Mouse (Mus musculus) natural killer cell, adult 2 months (primary cell): Measurements from ENCODE around the gene Cybrd1.
A peak's percentile ranks its signal among the peaks of the same experiment; 100 is the strongest.

Experiments used
- DNase-seq, 2 experiments: peaks; one replicate each; pipeline ENCODE4 v3.0.0; 2022; ENCODE audit warnings: low spot score in 2 of 2

Gene Cybrd1

DNA sequence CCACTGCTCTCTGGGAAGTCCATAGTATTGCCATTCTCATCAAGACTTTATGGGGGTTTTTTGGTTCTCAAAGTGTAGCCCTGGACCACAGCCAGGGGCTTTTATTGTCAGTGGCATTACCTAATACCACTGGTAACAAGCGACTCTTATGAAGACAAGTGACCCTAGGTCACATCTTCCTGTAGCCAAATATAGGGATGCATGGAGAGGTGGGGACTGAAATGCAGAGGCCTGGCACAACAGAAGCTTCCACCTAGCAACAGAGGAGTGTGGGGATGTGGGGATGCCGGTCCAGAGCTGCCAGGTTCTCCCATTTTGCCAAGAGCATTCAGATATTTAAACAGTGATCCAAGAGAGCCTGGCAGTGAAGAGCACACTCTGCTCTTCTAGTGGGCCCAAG, 5.9 kb downstream of the Cybrd1 start:
- DNase-seq: no peak

DNA sequence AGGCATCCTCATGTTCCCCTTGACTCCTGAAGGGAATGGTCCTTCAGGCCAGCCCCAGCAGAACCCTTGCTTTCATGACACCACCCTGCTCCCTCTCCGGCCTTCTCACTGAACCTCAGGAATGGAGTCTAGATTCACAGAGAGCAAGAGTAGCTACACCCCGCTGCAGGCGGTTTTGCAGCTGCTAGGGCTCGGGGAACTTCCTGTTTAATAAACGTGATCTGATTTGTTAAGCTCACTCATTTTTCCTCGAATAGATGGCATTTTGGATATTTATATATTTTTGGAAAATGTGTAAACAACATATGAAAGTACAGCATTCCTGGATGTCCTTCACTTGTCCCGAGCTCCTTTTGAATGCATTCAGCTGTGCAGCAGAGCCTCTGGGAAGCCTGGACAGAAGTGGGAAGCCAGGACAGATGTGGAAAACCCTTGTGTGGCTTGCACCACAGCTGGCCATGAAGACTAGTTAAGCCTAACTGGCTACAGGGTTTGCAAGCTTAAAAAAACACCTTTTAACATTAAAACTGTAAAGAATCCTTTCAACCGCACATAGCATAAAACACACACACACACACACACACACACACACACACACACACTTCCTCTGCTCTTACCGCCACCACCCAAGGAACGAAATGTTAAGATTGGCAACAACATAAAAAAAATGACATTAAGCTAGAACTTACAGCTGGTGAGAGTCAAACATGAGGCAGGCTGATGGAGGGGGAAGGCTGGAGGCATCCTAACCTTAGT, 10.2 kb downstream of the Cybrd1 start:
- no peak for DNase-seq

DNA sequence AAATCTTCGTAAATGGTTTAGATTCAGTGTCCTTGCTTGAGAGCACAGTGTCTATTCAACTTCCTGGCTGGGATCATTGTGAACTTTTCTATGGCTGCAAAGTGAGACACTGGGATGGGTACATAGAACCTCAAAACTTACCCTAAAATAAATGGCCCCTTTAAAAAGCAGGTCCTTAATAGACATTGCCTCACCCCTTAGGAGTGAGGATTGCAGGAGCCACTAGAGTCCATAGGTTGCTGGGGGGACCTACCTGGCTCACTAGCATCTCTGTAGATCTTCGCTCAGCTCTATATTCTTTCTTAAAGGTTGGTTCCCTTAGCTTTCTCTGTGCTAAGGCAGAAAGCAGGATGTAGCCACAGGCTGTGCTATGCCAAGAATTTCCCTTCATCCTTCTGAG, 12.6 kb downstream of the Cybrd1 start:
- no peak for DNase-seq

DNA sequence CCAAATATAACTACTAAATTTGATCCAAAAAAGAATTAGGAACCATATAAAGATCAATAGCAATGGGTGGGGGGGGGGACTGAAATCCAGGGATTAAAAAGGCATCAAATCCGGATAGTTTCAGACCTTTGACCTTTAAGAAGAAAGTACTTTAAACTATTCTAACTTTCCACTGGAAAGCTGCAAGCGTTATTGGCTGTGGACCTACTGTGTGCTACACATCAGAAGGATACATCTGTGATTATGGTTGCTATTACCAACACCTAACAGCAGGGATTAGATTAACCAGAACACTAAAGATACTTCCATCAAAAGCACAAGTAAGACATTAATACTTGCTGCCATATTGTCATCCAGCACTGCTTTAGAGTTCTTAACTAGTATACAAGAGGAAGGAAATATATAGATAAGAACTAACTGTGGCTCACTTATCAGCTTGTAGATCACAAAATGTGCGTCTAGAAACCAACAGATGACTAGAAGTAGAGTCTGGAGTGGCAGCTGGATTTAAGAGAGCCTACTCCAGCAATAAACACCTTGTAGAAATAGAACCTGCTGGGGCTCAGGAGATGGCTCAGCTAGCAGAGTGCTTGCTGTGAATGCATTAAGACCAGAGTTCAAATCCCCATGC, 14.3 kb downstream of the Cybrd1 start:
- no peak for DNase-seq

DNA sequence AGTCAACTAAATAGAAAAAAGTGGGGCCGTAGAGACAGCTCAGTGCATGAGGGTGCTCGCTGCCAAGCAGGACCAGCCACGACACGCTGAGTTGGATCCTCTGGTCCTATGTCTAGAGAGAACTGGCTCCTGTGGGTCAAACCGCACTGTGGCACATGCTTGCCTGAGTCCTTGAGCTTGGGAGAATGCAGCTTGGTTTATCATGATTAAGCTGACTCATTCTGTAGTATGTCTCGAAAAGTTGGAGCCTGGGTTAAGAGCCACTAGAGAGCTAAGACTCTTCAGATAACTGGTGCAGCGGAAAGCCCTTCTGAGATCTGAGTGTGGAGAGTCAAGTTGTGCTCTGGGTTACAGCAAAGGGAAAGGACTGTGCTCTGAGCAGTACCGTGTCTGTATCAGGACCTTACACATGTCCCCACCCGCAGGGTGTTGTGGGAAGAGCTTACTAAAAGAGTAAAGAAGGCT, 16.4 kb downstream of the Cybrd1 start:
- DNase-seq: no peak

DNA sequence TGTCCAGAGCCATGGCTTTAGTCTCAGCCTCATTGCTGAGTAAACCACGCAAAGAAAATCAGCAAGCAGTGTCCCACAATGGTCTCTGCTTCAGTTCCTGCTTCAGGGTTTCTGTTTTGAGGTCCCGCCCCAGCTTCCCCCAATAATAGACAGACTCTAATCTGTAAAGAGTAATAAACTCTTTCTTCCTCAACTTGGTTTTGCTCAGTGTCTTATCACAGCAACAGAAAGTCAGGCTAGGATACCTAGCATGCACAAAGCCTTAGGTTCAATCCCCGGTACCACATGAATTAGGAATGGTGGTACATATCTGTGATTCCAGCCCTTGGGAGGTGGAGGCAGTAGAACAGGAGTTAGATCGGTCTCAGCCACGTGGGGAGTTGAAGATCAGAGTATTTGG, 17.1 kb downstream of the Cybrd1 start:
- no peak for DNase-seq

DNA sequence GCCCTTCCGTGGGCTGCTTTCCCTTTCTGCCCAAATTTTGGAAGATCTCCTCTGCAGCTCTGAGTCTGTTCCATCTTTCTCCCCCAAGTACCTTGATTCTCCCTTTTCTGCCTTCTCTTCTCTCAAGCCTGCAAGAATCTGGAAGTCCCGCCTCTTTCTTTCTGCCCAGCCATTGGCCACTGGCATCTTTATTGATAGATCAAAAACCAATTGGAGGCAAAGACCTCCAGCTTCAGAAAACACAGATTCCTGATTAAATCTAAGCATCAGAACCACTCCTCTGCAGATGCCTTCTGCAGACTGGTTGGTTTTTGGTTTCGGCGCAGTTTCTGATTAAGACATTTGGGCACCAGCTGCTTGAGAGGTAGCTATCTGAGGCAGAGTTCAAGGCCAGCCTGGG, 22.9 kb downstream of the Cybrd1 start:
- DNase-seq: no peak

DNA sequence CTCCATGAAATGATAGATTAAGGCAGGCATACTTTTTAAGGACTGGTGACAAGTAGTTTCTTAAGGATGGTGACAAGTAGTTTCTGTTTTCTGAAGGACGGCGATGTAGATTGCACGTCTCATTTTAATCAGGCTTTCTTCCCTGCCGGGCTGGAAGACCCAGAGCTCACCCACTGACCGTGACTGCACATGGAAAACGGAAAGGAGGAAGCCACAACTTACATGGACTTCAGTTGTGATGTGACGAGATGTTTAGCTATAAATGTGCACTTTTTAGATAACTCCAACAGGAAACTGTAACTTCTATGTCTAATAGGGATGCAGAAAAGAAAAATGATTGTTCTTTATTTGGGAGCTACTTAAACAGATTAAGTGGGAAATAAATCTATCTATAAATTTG, 24.7 kb downstream of the Cybrd1 start:
- no peak for DNase-seq

DNA sequence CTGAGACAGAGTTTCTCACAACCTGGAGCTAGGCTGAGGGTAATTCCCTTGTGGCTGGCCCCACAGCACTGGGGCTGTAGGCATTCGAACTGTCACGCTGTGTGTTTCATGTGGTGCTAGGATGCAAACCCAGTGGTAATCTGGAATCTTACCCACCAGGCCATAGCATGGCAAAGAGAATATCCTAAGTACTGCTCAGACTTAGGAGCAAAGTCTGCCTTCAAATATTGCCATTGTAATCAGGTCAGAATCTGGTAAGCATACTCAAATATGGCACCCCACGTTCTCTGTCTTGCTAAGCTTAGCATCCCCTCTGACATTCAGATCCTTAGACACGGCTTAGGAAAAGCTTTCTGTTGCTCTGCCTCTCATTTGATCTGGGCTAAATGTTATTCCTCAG, 28.1 kb downstream of the Cybrd1 start:
- no peak for DNase-seq

DNA sequence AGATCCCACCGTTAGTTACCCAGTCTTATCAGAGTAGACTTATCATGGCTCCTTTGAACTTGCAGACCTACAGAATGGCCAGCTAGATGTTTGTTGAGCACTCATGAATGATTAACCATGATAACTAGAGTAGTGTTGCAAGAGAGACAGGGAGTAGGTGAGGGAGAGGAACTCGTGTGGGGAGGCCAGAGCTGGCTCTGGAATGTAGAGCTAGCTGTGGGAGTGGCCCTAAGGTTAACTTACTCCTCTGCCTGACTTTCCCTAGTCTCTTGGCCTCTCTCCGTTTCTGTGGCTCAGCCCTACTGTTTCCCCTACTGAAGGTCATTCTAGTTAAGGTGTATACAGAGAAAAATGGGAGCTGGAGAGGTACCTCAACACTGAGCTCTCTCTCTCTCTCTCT, 28.5 kb downstream of the Cybrd1 start:
- DNase-seq: no peak

DNA sequence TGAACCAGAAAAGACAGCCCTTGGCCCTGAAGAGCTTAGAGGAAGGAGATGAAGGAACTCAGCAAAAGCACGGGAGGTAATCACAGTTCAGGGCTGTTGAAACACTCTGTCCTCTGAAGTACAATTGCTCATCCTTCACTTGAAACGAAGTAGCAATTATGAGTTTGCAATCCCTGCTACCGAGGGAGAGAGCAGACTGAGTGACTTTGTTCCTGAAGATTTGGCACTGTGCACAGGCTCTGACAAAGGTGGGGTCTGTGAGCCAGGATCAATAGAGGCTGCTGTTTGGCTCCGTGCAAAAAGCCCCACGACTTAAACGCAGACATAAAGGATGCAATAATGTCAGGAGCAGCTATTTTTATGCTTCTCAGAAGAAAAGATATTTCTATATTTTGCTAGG, 30.1 kb downstream of the Cybrd1 start:
- no peak for DNase-seq

DNA sequence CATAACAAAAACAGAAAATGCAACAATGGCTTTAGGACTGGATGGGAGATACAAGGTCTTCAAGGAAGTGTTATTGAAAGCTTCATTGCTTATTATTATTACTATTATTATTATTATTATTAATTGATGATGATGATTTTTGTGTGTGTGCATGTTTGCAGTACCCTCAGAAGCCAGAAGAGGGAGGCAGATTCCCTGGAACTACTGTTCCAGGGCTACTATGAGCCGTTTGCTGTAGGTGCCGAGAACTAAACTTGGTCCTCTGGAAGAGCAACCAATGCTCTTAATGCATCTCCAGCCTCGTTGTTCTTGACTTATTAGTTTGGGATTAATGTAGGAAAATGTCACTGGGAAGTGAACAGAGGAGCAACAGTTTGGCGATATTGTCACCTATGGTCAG, 34.4 kb downstream of the Cybrd1 start:
- DNase-seq: no peak

DNA sequence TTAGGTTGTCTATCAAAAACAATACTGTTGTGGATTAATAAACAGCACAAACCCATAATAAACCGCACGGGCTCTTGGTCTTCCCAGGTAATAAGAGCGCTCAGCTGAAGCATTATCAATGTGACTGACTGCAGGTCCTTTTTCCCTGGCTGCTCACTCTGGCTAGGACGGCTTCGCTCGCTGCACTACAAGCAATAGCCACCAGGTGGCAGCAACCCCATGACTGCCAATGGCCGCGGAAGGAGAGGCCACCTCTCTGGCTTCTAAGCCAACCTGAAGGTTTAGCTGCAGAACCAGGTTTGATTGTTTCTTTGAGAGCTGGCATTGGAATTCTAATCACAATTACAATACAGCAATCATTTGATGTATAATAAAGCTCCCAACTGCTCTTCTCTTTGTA, 37.8 kb downstream of the Cybrd1 start:
- peak; percentile 40 to 62 for DNase-seq

DNA sequence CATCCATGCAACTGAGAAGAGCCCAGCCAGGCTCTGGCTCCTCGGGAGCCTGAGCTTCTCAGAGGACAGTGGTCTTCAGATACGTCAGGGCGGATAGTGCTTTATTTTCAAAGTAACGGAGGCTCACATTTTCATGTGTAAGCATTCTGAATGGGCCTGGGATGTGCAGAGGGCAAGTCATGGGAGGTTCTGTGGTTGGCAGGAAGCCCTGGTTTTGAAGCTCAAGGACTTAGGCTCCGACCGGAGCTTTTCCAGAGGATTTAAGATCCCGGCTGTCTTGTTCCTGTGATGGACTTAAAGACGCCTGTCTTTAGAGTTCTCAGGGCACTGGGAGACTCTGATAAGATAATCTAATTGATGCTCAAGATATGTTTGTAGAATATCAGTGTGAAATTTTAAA, 38.7 kb downstream of the Cybrd1 start:
- DNase-seq: no peak

DNA sequence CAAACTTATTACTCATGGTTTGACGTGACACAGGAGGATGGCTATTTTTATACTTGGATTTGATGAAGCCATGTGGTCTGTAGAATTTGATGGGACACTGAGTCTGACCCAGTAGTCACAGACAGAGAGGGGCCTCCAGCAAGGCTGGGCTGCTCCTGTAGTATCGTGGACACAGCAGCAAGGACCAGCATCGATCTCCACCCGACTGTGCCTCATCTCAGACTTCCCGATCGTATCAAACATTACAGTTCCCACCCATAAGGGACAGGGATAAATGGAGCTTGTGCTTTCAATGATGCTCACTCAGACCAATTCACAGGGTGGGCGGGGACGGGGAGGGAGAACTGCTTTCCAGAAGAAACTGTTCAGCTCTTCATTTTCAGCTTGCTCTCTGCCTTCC, 40.2 kb downstream of the Cybrd1 start:
- no peak for DNase-seq

DNA sequence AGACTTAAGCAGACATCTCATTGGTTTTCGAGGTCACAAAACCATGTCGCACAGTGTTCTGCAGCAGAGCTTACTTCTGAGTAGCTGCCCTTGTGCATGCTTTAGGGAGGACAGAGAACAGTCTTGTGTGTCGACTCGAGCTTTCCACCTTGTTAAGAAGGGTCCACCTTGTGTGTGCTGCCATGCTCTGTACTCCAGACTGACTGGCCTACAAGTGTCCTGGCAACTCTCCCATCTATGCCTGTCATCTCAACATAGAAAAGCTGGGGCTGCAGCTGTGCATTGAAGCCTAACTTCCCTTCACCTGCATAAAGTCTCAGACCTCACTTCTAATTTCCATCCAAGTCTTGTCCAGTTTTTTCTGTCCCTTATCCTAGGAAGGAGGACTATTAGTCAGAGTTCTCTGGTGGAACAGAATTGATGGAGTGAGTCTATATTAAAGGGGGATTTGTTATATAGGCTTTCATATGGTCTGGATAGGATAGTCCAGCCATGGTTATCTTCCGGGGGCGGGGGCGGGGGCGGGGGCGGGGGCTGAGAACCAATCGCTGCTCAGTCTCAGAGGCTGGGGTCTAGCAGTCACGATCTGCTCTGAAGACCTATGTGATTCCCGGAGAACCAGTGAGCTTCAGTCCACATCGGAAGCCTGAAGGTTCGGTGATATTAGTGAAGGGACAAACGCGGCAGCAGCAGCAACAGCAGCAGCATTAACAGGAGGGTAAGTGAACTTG, 42.0 kb downstream of the Cybrd1 start:
- no peak for DNase-seq

DNA sequence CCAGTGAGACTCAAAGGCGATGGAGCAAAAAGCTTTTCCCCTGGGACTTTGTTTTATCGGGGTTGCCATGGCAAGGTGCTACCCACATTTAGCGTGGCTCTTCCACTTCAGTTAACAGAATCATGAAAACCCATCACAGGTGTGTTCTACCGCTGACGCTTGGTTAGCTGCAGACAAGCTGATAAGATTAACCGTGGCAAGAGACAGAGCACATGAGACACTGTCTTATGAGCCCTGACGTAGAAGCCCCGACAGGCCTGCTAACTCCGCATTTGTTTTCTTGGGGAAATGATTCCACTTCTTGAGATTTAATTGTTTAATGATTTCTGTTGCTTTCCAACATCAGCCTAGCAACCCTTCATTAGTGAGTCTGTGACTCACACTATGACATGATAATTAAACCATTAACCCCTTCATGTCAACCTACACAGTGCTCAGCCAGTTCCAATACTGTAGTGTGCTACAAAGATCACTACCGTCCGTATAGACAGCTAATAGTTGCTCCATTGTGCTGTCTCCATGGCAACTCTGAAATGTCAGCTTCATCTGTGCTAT, 42.7 kb downstream of the Cybrd1 start:
- peak in 1 of 2 experiments; percentile 14 for DNase-seq

DNA sequence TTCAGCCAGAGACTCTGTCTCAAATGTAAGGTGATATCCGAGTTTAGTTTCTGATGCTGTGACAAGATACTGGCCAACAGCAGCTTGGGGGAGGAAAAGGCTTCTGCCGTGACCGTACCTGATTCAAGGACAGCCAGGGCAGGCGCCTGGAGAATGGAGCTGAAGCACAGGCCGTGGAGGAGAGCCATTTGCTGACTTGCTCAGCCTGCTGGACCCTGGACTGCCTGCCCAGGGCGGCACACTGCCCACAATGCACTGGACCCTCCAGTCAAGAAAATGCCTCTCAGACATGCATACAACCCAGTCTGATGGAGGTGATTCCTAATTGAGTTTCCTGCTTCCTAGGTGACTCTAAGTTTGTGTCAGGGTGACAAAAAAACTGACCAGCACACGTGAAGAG, 43.8 kb downstream of the Cybrd1 start:
- DNase-seq: no peak

DNA sequence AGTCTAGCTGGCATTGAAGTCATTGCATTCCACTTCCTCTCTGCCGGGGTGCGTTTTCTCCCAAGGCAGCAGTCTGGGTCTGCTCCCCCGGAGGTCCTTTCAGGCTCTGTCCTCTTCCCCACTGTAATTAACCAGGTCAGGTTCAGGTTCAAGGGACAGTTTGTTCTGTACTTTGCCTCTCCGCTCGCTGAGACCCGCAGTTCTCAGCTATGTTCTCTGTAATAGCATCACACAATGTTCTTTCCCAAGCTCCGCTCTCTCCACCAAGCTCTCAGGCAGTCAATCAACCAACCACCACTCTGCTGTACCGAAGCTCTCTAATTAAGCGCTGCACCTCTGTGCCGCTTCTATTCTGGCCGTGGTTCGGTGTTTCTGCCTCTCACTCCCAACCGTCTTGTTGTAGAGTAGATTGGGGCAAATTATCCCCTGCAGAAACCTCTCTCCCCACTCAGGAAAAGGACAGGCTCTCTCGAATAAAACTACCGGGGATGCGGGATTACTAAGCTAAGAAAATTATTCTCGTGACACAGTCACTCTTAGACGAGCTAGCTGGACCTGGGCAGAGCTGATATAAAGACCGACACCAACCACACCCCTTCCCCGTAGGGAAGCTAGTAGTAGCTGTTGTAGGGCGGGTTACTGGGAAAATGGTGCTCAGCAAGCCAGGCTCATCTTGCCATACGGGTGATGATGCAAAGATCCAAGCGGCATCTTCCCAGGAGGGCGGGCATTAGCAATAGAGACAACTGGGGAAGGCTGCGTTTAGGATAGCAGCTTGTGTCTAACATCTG, 45.3 kb downstream of the Cybrd1 start:
- DNase-seq: no peak

DNA sequence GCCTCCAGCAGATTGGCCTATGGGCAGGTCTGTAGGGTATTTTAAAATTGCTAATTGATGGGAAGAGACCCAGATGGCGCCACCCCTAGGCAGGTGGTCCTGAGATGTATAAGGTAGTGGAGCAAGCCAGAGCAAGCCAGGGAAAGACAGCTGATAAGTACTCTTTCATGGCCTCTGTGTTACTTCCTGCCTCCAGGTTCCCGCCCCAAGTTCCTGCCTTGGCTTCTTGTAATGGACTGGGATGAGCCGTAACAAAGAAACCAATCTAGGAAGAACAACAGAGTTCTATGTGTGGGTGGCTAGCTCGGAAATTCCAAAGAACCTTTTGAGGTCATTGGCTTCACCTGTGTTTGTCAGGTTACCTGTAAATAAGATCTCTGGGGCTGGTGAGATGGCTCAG, 49.5 kb downstream of the Cybrd1 start:
- DNase-seq: no peak

DNA sequence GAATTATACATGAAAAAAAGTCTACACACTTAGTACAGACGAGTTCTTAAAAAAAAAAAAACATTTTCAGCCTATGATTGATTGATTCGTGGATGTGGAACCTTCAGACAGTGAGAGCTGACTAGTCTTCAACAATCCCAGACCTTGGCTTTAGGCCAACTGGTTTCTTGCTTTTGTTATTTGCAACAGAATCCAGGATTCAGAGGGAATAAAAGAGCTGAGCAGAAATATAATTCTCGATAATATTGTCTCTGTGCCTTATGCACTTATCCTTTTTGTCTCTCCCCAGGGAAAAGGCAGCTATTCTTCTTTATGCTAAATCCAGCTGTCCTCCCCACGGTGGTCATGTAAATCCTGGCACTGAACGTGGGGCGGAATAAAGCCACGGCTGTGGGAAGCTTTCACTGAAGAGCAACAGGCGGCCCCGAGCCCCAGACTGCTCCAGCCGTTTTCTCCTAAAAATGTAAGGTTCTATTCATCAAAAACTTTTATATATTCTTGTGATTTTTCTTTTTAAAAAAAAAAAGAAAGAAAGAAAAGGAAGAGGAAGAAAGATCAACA, 50.8 kb downstream of the Cybrd1 start:
- no peak for DNase-seq

DNA sequence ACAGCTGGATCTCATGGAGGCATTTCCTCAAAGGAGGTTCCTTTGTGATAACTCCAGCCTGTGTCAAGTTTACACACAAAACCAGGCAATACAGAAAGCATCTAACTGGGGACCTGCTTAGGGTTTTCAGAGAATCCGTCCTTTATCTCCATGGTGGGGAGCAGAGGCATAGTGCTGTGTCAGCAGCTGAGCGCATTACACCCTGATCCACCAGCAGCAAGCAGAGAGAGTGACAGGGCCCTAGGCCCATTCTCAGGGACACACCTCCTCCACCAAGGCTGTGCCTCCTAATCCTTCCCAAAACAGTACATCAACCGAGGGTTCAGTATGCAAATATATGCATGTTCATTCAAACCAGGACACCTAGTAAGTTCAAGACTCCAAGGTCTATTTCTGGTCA, 55.3 kb downstream of the Cybrd1 start:
- no peak for DNase-seq
